Mouse (Mus musculus) cerebellum, adult 2 months (tissue): Measurements from ENCODE around the gene Tuba1b. TPM values are rescaled to one million over a fixed set of nuclear protein-coding genes. Genes with fewer than 3 reads are reported as not detected.

Source experiments
- DNase-seq, 2 experiments: peaks; one replicate each; pipeline ENCODE4 v3.0.0; 2021
- H3K27ac ChIP-seq: fragments of 200-500 bp; 2 replicates; pipeline ENCODE4 v1.5.1; 2012; ENCODE audit warnings: low read length, control low read depth, inconsistent platforms; ENCODE audit not compliant: insufficient read depth
- H3K27me3 ChIP-seq: fragments of 200-500 bp; 2 replicates; pipeline ENCODE4 v1.6.1; 2012; ENCODE audit warnings: inconsistent platforms, mild to moderate bottlenecking, low read length, moderate library complexity; ENCODE audit not compliant: control insufficient read depth, insufficient read depth
- H3K4me1 ChIP-seq: fragments of 200-500 bp; 2 replicates; pipeline ENCODE4 v1.6.1; 2011; ENCODE audit warnings: low read length; ENCODE audit not compliant: control insufficient read depth, insufficient read depth
- H3K4me3 ChIP-seq: fragments of 200-500 bp; replicated peaks from 2 replicates; pipeline ENCODE3; 2011; ENCODE audit warnings: mild to moderate bottlenecking, low read depth, low read length, control low read depth; ENCODE audit not compliant: insufficient read depth
- CTCF ChIP-seq: fragments of 200-500 bp; IDR thresholded peaks from 2 replicates; pipeline ENCODE4 v1.5.1; 2011; ENCODE audit warnings: low read depth, mild to moderate bottlenecking, control low read depth, low read length, moderate library complexity, borderline replicate concordance; ENCODE audit not compliant: insufficient read depth
- POLR2A ChIP-seq: fragments of 200-500 bp; IDR thresholded peaks from 2 replicates; pipeline ENCODE4 v1.6.1; 2011; ENCODE audit warnings: low read length, control low read depth, borderline replicate concordance; ENCODE audit not compliant: insufficient read depth
- WGBS: fragments of 180-500 bp; shearing (Covaris S2); methylation state at CpG from one replicate; pipeline ENCODE4 v1.1.7; 2018; 5-methylcytosine and 5-hydroxymethylcytosine counted together
- polyA plus RNA-seq: library from polyadenylated mRNA; depleted of rRNA; stranded (reverse); fragments of >200 nt; gene quantifications from 2 replicates; pipeline ENCODE4 v1.2.3, GENCODE M21; 2012; rRNA removed

The Tuba1b gene
- polyA plus RNA-seq, 1 experiment = 1,352 TPM

DNA sequence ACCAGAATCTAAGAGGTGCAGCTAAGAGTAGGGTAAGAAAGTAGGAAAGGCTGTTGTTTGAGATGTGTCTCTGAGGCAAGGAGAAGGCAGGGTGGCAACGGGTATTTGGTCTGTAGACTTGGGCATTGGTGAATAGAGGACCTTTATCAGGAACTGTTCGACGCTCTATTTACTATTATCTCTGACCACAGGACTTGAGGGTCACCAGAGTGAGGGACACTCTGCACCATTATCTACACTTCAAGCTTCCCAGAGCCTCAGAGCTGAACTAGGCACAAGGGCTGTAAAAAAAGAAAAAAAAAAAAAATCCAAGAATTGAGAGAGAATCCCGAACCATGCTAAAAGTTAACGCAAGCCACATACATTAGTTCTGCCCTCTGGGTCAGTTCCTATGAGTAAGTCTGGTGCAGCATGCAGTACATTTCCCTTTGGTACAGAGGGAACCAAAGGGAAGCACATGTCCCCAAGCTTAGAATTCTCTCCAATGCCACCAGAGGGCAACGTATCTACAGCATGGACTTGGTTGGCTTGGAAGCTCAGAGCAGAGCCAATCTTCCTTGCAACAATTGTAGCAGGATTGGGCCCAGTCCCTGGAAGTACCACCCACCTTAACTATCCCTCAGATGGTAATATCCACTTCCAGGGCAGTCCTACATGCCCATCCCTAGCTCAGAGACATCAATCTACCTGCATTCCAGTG lies 42.3 kb downstream of the Tuba1b start:
- peaks cover 1% of the 10 kb centered on the region; the same call in 1 of the 2 replicates for H3K27me3 ChIP-seq
- WGBS = 35% methylated on average over 6 of the region's 6 CpGs
- peak; percentile 97 for TF ChIP-seq CTCF
- no peak for TF ChIP-seq POLR2A
- H3K4me3 ChIP-seq = no peak overlapping the region
- H3K27ac ChIP-seq = no peak overlapping the region
- peak; percentile 71 to 85 for DNase-seq
- H3K4me1 ChIP-seq = peaks cover 12% of the 10 kb centered on the region

DNA sequence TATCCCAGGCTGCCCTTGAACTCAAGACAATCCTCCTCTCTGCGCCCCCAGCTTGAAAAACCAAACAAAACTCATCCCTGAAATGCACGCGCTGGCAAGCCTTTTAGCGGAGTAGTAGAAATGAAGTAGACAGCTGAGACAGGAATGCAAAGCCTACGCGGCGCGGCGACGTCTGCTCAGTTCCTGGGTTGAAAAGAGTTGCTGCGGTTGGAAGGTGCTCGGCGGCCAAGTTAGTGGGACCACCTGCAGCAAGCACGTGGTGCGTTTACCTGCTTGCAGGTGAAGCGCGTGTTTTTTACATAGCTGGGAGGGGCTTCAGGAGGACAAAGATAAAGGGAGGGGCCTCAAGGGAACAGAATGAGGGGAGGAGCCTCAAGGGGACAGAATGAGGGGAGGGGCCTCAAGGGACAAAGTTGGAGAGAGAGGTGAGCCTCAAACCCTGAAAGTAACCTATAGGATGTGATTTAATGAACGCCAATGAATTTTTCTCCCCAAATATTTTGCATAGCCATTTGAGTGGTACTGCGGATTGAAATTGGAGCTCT lies 43.1 kb downstream of the Tuba1b start:
- no peak for TF ChIP-seq POLR2A
- no peak for TF ChIP-seq CTCF
- peaks cover 14% of the 10 kb centered on the region for H3K4me1 ChIP-seq
- H3K4me3 ChIP-seq = no peak overlapping the region
- WGBS = 37% methylated on average over 19 of the region's 19 CpGs
- peaks cover 1% of the 10 kb centered on the region; the same call in 1 of the 2 replicates for H3K27me3 ChIP-seq
- DNase-seq = no peak
- no peak overlapping the region for H3K27ac ChIP-seq

DNA sequence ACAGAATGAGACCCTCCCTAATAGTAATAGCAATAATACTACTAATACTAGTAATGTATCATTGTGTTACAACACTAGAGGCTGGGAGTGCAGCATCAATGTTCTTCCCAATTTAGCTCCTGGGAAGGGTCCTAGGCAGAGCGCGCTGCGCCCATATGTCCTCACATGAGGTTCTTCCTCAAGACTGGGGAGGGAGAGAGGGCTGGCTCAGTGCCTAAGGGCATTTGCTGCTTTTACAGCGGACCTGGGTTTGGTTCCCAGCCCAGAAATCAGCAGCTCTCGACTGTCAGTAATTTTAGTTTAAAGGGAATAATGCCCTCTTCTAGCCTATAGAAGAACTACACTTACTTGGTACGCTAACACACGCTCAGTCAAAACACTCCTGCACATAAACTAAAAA lies 46.8 kb downstream of the Tuba1b start:
- 52% methylated on average over 7 of the region's 7 CpGs for WGBS
- no peaks in the 10 kb centered on the region for H3K27me3 ChIP-seq
- H3K4me1 ChIP-seq = peaks cover 8% of the 10 kb centered on the region
- no peak overlapping the region for H3K4me3 ChIP-seq
- H3K27ac ChIP-seq = no peak overlapping the region
- no peak for TF ChIP-seq CTCF
- TF ChIP-seq POLR2A = no peak
- DNase-seq = peak in 1 of 2 experiments; percentile 39

DNA sequence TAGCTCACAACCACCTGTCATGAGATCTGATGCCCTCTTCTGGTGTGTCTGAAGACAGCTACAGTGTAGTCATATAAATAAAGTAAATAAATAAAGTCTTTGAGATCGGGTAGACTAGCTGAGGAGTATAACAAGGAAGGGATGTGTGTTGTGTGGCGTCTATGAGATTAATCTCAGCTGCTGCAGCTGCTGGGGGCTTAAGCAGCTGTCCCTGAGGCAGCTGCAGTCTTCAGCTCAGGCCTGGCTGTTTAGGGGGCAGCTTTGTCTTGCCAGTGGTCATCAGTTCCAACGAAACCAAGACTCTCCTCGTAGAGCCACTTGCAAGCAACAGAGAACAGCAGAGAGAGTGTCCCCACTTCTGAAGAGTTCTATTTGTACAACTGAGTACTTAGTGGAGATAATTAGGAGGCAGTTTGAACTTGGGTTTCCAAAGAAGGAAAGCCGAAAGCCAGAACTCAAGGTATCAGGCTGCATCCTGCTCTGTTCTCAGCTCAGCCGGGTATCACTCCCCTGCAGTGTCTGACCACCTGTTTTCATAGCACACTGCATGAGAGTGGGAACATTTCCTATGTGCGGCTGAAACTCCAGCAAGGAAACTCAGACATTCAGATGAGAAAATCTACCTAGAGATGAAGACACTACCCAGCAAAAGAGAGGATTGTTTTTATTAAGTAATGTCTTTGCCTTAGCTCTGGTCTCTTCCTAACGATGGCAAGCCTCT lies 47.5 kb downstream of the Tuba1b start:
- Histone ChIP-seq H3K27ac (no peak overlapping the region), H3K4me3 (no peak overlapping the region), H3K27me3 (no peaks in the 10 kb centered on the region), H3K4me1 (peaks cover 8% of the 10 kb centered on the region)
- TF ChIP-seq CTCF (no peak), POLR2A (no peak)
- no peak for DNase-seq
- 49% methylated on average over 8 of the region's 8 CpGs for WGBS

DNA sequence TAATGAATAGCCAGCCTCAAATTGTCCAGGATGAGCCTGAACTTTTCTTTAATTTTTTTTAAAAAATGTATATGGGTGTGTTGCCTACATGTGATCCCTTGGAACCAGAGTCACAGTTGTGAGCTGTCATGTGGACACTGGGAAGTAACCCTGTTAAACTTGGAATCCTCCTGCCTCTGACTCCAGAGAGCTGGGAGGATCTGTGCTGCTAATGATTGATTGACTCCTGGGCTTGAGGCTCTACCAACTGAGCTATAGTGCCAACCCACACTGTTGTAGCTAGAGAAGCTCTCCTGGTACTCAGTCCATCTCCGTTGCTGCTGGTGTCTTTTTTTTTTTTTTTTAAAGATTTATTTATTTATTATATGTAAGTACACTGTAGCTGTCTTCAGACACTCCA lies 50.3 kb downstream of the Tuba1b start:
- Histone ChIP-seq H3K4me1 (peaks cover 8% of the 10 kb centered on the region), H3K27me3 (no peaks in the 10 kb centered on the region), H3K4me3 (no peak overlapping the region), H3K27ac (no peak overlapping the region)
- no peak for TF ChIP-seq CTCF
- TF ChIP-seq POLR2A = no peak
- 80% methylated on average over 1 of the region's 1 CpGs for WGBS
- DNase-seq = no peak

DNA sequence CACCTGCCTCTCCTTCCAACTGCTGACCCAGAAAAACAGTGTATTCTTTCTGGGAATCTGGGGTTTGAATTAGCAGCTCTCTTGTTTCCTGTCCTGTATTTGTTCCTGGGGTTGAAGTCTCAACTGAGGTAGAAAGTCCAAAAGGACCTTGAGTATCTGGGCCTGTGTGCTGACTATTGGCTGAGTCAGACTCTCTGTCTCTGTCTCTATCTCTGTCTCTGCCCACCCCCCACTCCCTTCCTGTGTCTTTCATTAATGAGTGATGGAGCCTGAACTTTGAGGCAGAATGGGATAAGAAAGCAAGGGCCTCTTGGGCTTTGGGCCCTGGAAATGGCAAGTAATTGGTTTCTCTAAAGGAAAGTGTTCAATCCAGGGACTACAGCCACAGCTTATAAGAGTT lies 50.7 kb downstream of the Tuba1b start:
- no peak for TF ChIP-seq POLR2A
- TF ChIP-seq CTCF = no peak
- H3K27ac ChIP-seq = no peak overlapping the region
- H3K27me3 ChIP-seq = no peaks in the 10 kb centered on the region
- no peak overlapping the region for H3K4me3 ChIP-seq
- DNase-seq = no peak
- peaks cover 8% of the 10 kb centered on the region for H3K4me1 ChIP-seq

DNA sequence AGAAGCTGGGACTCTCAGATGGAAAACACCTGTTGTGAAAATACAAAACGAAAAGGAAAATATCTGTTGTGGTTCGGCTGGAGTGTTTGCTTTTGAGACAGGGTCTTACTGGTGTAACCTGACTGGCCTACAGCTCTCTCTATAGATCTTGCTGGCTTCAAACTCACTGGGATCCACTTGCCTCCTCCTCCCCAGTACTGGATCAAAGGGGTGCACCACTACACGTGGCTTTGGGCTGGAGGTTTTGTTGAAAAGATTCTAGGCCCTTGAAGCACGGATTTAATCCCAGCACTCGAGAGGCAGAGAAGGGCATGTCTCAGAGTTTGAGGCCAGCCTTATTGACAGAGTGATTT lies 52.7 kb downstream of the Tuba1b start:
- TF ChIP-seq POLR2A = no peak
- no peak for TF ChIP-seq CTCF
- Histone ChIP-seq H3K4me3 (peak overlapping the region; percentile 23), H3K4me1 (no peaks in the 10 kb centered on the region), H3K27ac (0 out of 2 replicates have a peak overlapping the region, but pooled peaks have one; percentile 10), H3K27me3 (no peaks in the 10 kb centered on the region)
- 15% methylated on average over 5 of the region's 5 CpGs for WGBS
- no peak for DNase-seq

Other genes with a start within 250 kb of the Tuba1b start
- gene Ccdc65, start 226.4 kb downstream of the Tuba1b start, polyA plus RNA-seq = 4.8 TPM in 2 replicates
- 4.1 and 4.7 TPM in 2 replicates for gene Fkbp11, start 206.4 kb downstream of the Tuba1b start, polyA plus RNA-seq
- 202 and 210 TPM in 2 replicates for gene Arf3, start 171.4 kb downstream of the Tuba1b start, polyA plus RNA-seq
- 0.15 and 0.22 TPM in 2 replicates for gene Wnt10b, start 156.4 kb downstream of the Tuba1b start, polyA plus RNA-seq
- not detected in 2 replicates for gene Wnt1, start 144.7 kb downstream of the Tuba1b start, polyA plus RNA-seq
- 1.0 and 1.3 TPM in 2 replicates for gene Ddn, start 125.1 kb downstream of the Tuba1b start, polyA plus RNA-seq
- 90.3 and 93.6 TPM in 2 replicates for gene Prkag1, start 103.0 kb downstream of the Tuba1b start, polyA plus RNA-seq
- gene Kmt2d, start 63.4 kb downstream of the Tuba1b start, polyA plus RNA-seq = 49.9 and 52.6 TPM in 2 replicates
- 18.7 and 19.8 TPM in 2 replicates for gene Rhebl1, start 40.0 kb downstream of the Tuba1b start, polyA plus RNA-seq
- 0.07 and 0.10 TPM in 2 replicates for gene Dhh, start 36.0 kb downstream of the Tuba1b start, polyA plus RNA-seq
- 37.5 and 39.7 TPM in 2 replicates for gene Lmbr1l, start 16.3 kb downstream of the Tuba1b start, polyA plus RNA-seq
- 0.75 and 2.6 TPM in 2 replicates for gene Gm49450, start 19.0 kb upstream of the Tuba1b start, polyA plus RNA-seq
- 1,294 and 1,344 TPM in 2 replicates for gene Tuba1a, start 19.1 kb upstream of the Tuba1b start, polyA plus RNA-seq
- gene Tuba1c, start 95.3 kb upstream of the Tuba1b start, polyA plus RNA-seq = 6.4 and 9.0 TPM in 2 replicates
- 25.7 and 37.7 TPM in 2 replicates for gene Prph, start 120.6 kb upstream of the Tuba1b start, polyA plus RNA-seq
- gene Troap, start 140.0 kb upstream of the Tuba1b start, polyA plus RNA-seq = 0.07 and 0.22 TPM in 2 replicates
- gene C1ql4, start 153.3 kb upstream of the Tuba1b start, polyA plus RNA-seq = 1.3 and 1.6 TPM in 2 replicates
- gene Dnajc22, start 158.6 kb upstream of the Tuba1b start, polyA plus RNA-seq = 0.13 TPM in 1 of 2 replicates, not detected in the other
- 26.7 and 26.9 TPM in 2 replicates for gene Spats2, start 191.4 kb upstream of the Tuba1b start, polyA plus RNA-seq